Mouse (Mus musculus): ENCODE measurements around the gene Gpr15. TPM values are rescaled to one million over a fixed set of nuclear protein-coding genes. Genes with fewer than 3 reads are reported as not detected.
A peak's percentile ranks its signal among the peaks of the same experiment; 100 is the strongest.

Gpr15 gene
- polyA plus RNA-seq (2016; fragmentation: Nextera tagmentation; extraction: Ambion mirVana) = not detected in 2 replicates

GRCm38 (mm10) chr16:58718666-58719120 lies at the start of gene Gpr15:
Gpr15 (minus strand) TSS chr16:58719070.
- Histone ChIP-seq H3K9ac (no peak within 1 kb of the TSS), H3K4me1 (no peaks in the 10 kb centered on the region), H3K27me3 (replicated peaks) (no peaks in the 10 kb centered on the region), H3K36me3 (no peaks in the 10 kb centered on the region), H3K4me3 (no peak within 1 kb of the TSS), H3K27ac (no peak within 1 kb of the TSS), H3K4me2 (no peak within 1 kb of the TSS), H3K9me3 (replicated peaks) (no peaks in the 10 kb centered on the region)
- 81% methylated on average over 7 of the region's 7 CpGs for WGBS (ENCODE audit: insufficient replicate concordance)
- ATAC-seq = no peak

- ATAC-seq = no peak
- Histone ChIP-seq H3K27ac (no peak within 1 kb of the TSS), H3K9ac (no peak within 1 kb of the TSS)
These were observed 44.2 kb upstream of the Gpr15 start, which contains the start of gene Olfr172 for GRCm38 (mm10) chr16:58763076-58763475. Olfr172 (minus strand) TSS chr16:58763176.

GRCm38 (mm10) chr16:58756191-58756590 lies 37.3 kb upstream of the Gpr15 start:
- no peak overlapping the region for H3K4me2 ChIP-seq
- no peaks in the 10 kb centered on the region for H3K4me1 ChIP-seq
- ATAC-seq = no peak
- no peak overlapping the region for H3K27ac ChIP-seq
- H3K9ac ChIP-seq = no peak overlapping the region
- no peak overlapping the region for H3K4me3 ChIP-seq
- H3K27me3 ChIP-seq (replicated peaks) = no peaks in the 10 kb centered on the region
- no peaks in the 10 kb centered on the region for H3K36me3 ChIP-seq
- H3K9me3 ChIP-seq (replicated peaks) = no peaks in the 10 kb centered on the region

More at GRCm38 (mm10) chr16:58763076-58763475, 44.2 kb upstream of the Gpr15 start, which contains the start of gene Olfr172:
- 61% methylated on average over 1 of the region's 1 CpGs for WGBS (ENCODE audit: insufficient replicate concordance)
- Histone ChIP-seq H3K4me1 (no peaks in the 10 kb centered on the region), H3K4me3 (no peak within 1 kb of the TSS), H3K4me2 (no peak within 1 kb of the TSS), H3K9me3 (replicated peaks) (no peaks in the 10 kb centered on the region), H3K27me3 (replicated peaks) (no peaks in the 10 kb centered on the region), H3K36me3 (no peaks in the 10 kb centered on the region)

- Histone ChIP-seq H3K4me2 (no peak overlapping the region), H3K4me1 (peaks cover 9% of the 10 kb centered on the region; the same call in 1 of the 2 replicates), H3K9ac (no peak overlapping the region), H3K4me3 (no peak overlapping the region), H3K27me3 (replicated peaks) (no peaks in the 10 kb centered on the region), H3K27ac (no peak overlapping the region), H3K36me3 (no peaks in the 10 kb centered on the region), H3K9me3 (replicated peaks) (no peaks in the 10 kb centered on the region)
- no peak for ATAC-seq
- WGBS (ENCODE audit: insufficient replicate concordance) = 35% methylated on average over 1 of the region's 1 CpGs
These were observed 32.4 kb upstream of the Gpr15 start for GRCm38 (mm10) chr16:58751314-58751713.

- H3K9me3 ChIP-seq (replicated peaks) = no peaks in the 10 kb centered on the region
- no peak for ATAC-seq
These were observed 27.8 kb upstream of the Gpr15 start for GRCm38 (mm10) chr16:58746715-58747114.

GRCm38 (mm10) chr16:58740751-58741150 lies 21.9 kb upstream of the Gpr15 start:
- Histone ChIP-seq H3K4me2 (no peak overlapping the region), H3K9me3 (replicated peaks) (no peaks in the 10 kb centered on the region), H3K27me3 (replicated peaks) (no peaks in the 10 kb centered on the region), H3K4me3 (no peak overlapping the region), H3K36me3 (no peaks in the 10 kb centered on the region), H3K27ac (no peak overlapping the region), H3K9ac (no peak overlapping the region), H3K4me1 (peaks cover 10% of the 10 kb centered on the region)
- WGBS (ENCODE audit: insufficient replicate concordance) = 76% methylated on average over 5 of the region's 5 CpGs
- no peak for ATAC-seq

More at GRCm38 (mm10) chr16:58746715-58747114, 27.8 kb upstream of the Gpr15 start:
- Histone ChIP-seq H3K4me2 (no peak overlapping the region), H3K4me1 (peaks cover 9% of the 10 kb centered on the region; the same call in 1 of the 2 replicates), H3K4me3 (no peak overlapping the region), H3K9ac (no peak overlapping the region), H3K27ac (no peak overlapping the region), H3K36me3 (no peaks in the 10 kb centered on the region), H3K27me3 (replicated peaks) (no peaks in the 10 kb centered on the region)
- 57% methylated on average over 4 of the region's 4 CpGs for WGBS (ENCODE audit: insufficient replicate concordance)

GRCm38 (mm10) chr16:58738800-58739199 lies 19.9 kb upstream of the Gpr15 start:
- Histone ChIP-seq H3K4me1 (peaks cover 10% of the 10 kb centered on the region), H3K36me3 (peaks cover 6% of the 10 kb centered on the region), H3K27ac (no peak overlapping the region), H3K9ac (no peak overlapping the region), H3K4me3 (no peak overlapping the region), H3K4me2 (no peak overlapping the region), H3K27me3 (replicated peaks) (no peaks in the 10 kb centered on the region), H3K9me3 (replicated peaks) (no peaks in the 10 kb centered on the region)
- 57% methylated on average over 1 of the region's 1 CpGs for WGBS (ENCODE audit: insufficient replicate concordance)
- ATAC-seq = peak; percentile 72; the same call in 1 of the 2 replicates

- Histone ChIP-seq H3K4me1 (peaks cover 10% of the 10 kb centered on the region), H3K4me3 (no peak overlapping the region), H3K4me2 (no peak overlapping the region), H3K27me3 (replicated peaks) (no peaks in the 10 kb centered on the region), H3K9ac (no peak overlapping the region), H3K9me3 (replicated peaks) (no peaks in the 10 kb centered on the region), H3K36me3 (peaks cover 12% of the 10 kb centered on the region), H3K27ac (no peak overlapping the region)
- no peak for ATAC-seq
- WGBS (ENCODE audit: insufficient replicate concordance) = 73% methylated on average over 4 of the region's 4 CpGs
These were observed 19.3 kb upstream of the Gpr15 start for GRCm38 (mm10) chr16:58738205-58738604.

- peaks cover 7% of the 10 kb centered on the region for H3K4me1 ChIP-seq
- H3K36me3 ChIP-seq = peaks cover 36% of the 10 kb centered on the region
- no peaks in the 10 kb centered on the region for H3K27me3 ChIP-seq (replicated peaks)
- peak overlapping the region; percentile 88 for H3K4me2 ChIP-seq
- H3K9me3 ChIP-seq (replicated peaks) = no peaks in the 10 kb centered on the region
- WGBS (ENCODE audit: insufficient replicate concordance) = under 1% methylated on average over 31 of the region's 31 CpGs
- peak; percentile 92 for ATAC-seq
- peak overlapping the region; percentile 82 for H3K27ac ChIP-seq
- H3K4me3 ChIP-seq = peak overlapping the region; percentile 84
- H3K9ac ChIP-seq = peak overlapping the region; percentile 82
These were observed 9.4 kb upstream of the Gpr15 start for GRCm38 (mm10) chr16:58728176-58728671.

GRCm38 (mm10) chr16:58727477-58728131 lies 8.7 kb upstream of the Gpr15 start, which contains the start of gene Cldnd1:
Cldnd1 (plus strand) TSS chr16:58727910.
- Histone ChIP-seq H3K4me3 (peak within 1 kb of the TSS; percentile 84), H3K36me3 (peaks cover 30% of the 10 kb centered on the region), H3K4me1 (peaks cover 7% of the 10 kb centered on the region), H3K27me3 (replicated peaks) (no peaks in the 10 kb centered on the region), H3K9me3 (replicated peaks) (no peaks in the 10 kb centered on the region), H3K9ac (peak within 1 kb of the TSS; percentile 82), H3K27ac (peak within 1 kb of the TSS; percentile 82), H3K4me2 (peak within 1 kb of the TSS; percentile 88)
- ATAC-seq = peak; percentile 100
- WGBS (ENCODE audit: insufficient replicate concordance) = 4% methylated on average over 32 of the region's 35 CpGs

GRCm38 (mm10) chr16:58726680-58727476 lies 8.0 kb upstream of the Gpr15 start:
- ATAC-seq = no peak
- H3K36me3 ChIP-seq = peaks cover 23% of the 10 kb centered on the region
- H3K27me3 ChIP-seq (replicated peaks) = no peaks in the 10 kb centered on the region
- no peak overlapping the region for H3K9ac ChIP-seq
- H3K4me1 ChIP-seq = peaks cover 7% of the 10 kb centered on the region
- H3K4me3 ChIP-seq = peak overlapping the region; percentile 84; the same call in 1 of the 2 replicates
- H3K9me3 ChIP-seq (replicated peaks) = no peaks in the 10 kb centered on the region
- peak overlapping the region; percentile 88 for H3K4me2 ChIP-seq
- WGBS (ENCODE audit: insufficient replicate concordance) = 65% methylated on average over 11 of the region's 11 CpGs
- H3K27ac ChIP-seq = no peak overlapping the region

GRCm38 (mm10) chr16:58722292-58722691 lies 3.4 kb upstream of the Gpr15 start:
- H3K27me3 ChIP-seq (replicated peaks) = no peaks in the 10 kb centered on the region
- H3K9ac ChIP-seq = no peak overlapping the region
- no peaks in the 10 kb centered on the region for H3K4me1 ChIP-seq
- H3K4me3 ChIP-seq = no peak overlapping the region
- no peak overlapping the region for H3K4me2 ChIP-seq
- H3K9me3 ChIP-seq (replicated peaks) = no peaks in the 10 kb centered on the region
- H3K27ac ChIP-seq = no peak overlapping the region
- 36% methylated on average over 2 of the region's 2 CpGs for WGBS (ENCODE audit: insufficient replicate concordance)
- no peaks in the 10 kb centered on the region for H3K36me3 ChIP-seq
- ATAC-seq = no peak

Measured in liver, embryonic 12.5 days (tissue).